Mouse (Mus musculus): ENCODE results near the gene Fam198b.

The Fam198b gene

GRCm38 (mm10) chr3:79980714-79981113 is 96.4 kb downstream of the Fam198b start:
- no peak for DNase-seq (ENCODE audit: low read depth, low spot score)

- DNase-seq (ENCODE audit: low read depth, low spot score), result no peak
Observed at GRCm38 (mm10) chr3:79983961-79984419, 99.7 kb downstream of the Fam198b start.

- DNase-seq (ENCODE audit: low read depth, low spot score), result no peak
Observed at GRCm38 (mm10) chr3:79984542-79984941, 100.2 kb downstream of the Fam198b start.

- DNase-seq (ENCODE audit: low read depth, low spot score), result peak; percentile 76
Observed at GRCm38 (mm10) chr3:79989250-79989649, 104.9 kb downstream of the Fam198b start.

- DNase-seq (ENCODE audit: low read depth, low spot score), result peak; percentile 77
Observed at GRCm38 (mm10) chr3:79989911-79990310, 105.6 kb downstream of the Fam198b start.

- no peak for DNase-seq (ENCODE audit: low read depth, low spot score)
Observed at GRCm38 (mm10) chr3:79990480-79990879, 106.1 kb downstream of the Fam198b start.

- DNase-seq (ENCODE audit: low read depth, low spot score), result no peak
Observed at GRCm38 (mm10) chr3:79994029-79994539, 109.8 kb downstream of the Fam198b start.

GRCm38 (mm10) chr3:79995726-79996125 is 111.4 kb downstream of the Fam198b start:
- DNase-seq (ENCODE audit: low read depth, low spot score), result no peak

All from mesoderm, embryonic 11.5 days (tissue).